8 mouse cellular contexts compared by ENCODE assay signal in the genomic region with DNA sequence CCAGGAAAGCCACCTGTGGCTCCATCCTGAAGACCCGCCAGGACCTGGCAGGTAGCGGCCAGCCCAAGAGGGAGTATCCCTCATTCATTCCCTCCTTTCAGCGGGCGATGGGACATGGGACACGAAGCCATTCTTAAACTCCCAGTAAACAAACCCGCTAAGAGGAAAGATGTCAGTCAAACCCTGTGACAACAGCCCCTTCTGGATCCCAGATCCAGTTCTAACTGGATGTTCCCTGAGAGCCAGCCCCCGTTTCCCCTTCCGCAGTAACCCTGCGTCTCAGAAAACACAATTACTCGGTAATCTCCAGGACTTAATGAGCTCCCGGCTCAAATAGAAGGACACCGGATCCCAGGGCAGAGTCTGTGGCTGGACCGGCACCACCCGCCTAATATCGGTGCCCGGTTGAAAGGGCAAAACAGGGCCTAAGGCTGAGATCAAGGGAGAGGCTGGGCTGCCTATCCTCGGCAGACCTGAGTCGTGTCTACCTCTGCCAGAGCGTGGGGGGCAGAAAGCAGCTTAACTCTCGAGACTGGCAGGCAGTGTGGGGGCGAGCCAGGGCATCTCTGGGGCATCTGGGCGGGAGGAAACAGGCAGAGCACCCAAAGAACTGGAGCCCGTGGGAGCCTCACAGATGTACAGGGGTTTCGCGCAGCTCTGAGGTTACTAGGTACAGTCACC. TPM values are rescaled to one million over a fixed set of nuclear protein-coding genes. Genes with fewer than 3 reads are reported as not detected.
DNase-seq lines count a peak whose midpoint lies in the region; ATAC-seq and TF ChIP-seq lines count a peak whose summit lies in the region.

No protein-coding gene starts in this region.

- 2% methylated on average over 25 of the region's 25 CpGs for WGBS in embryonic facial prominence, embryonic 11.5 days
- WGBS in heart, postnatal 0 days: 6% methylated on average over 25 of the region's 25 CpGs
- 2% methylated on average over 25 of the region's 25 CpGs for WGBS in midbrain, embryonic 12.5 days
- WGBS in thymus, adult 2 months: 4% methylated on average over 25 of the region's 25 CpGs

- no peaks in the 10 kb centered on the region for H3K9me3 ChIP-seq in embryonic facial prominence, embryonic 11.5 days (replicated peaks; ENCODE audit: control insufficient read depth, low read length)
- no peaks in the 10 kb centered on the region for H3K9me3 ChIP-seq in heart, postnatal 0 days (replicated peaks; ENCODE audit: control insufficient read depth, low read length)
- H3K9me3 ChIP-seq in midbrain, embryonic 12.5 days: no peaks in the 10 kb centered on the region

- peak overlapping the region; percentile 92 for H3K4me2 ChIP-seq in embryonic facial prominence, embryonic 11.5 days (ENCODE audit: low read depth, low read length)
- H3K4me2 ChIP-seq in heart, postnatal 0 days (ENCODE audit: low read depth, low read length): peak overlapping the region; percentile 90
- peak overlapping the region; percentile 76 for H3K4me2 ChIP-seq in midbrain, embryonic 12.5 days (replicated peaks)

- peak; percentile 29 for DNase-seq in left cerebral cortex, adult 11 months (ENCODE audit: low spot score)
- DNase-seq in left cerebral cortex, postnatal 4 days: no peak
- DNase-seq in embryonic facial prominence, embryonic 11.5 days (ENCODE audit: low spot score): peak; percentile 56
- peak; percentile 37 for DNase-seq in heart, postnatal 0 days (ENCODE audit: low spot score)
- DNase-seq in left cerebral cortex, postnatal 25 days (ENCODE audit: low spot score in 2 of 2): peak; percentile 22 to 59
- no peak for DNase-seq in thymus, adult 2 months
- DNase-seq in urinary bladder, postnatal 25 days (ENCODE audit: low spot score): no peak

- no peaks in the 10 kb centered on the region for H3K27me3 ChIP-seq in embryonic facial prominence, embryonic 11.5 days (ENCODE audit: control insufficient read depth, insufficient read depth, low read length)
- no peaks in the 10 kb centered on the region for H3K27me3 ChIP-seq in heart, postnatal 0 days (ENCODE audit: control insufficient read depth, insufficient read depth, low read length)
- peaks cover 15% of the 10 kb centered on the region for H3K27me3 ChIP-seq in midbrain, embryonic 12.5 days
- H3K27me3 ChIP-seq in thymus, adult 2 months (ENCODE audit: control insufficient read depth, insufficient read depth, low read length): no peaks in the 10 kb centered on the region

- no peak for ATAC-seq in embryonic facial prominence, embryonic 11.5 days (replicated peaks; ENCODE audit: insufficient number of reproducible peaks, low FRiP score, low TSS enrichment, low read depth)
- peak; percentile 22 for ATAC-seq in heart, postnatal 0 days (ENCODE audit: insufficient read depth, low read depth)
- 0 out of 2 replicates have a peak, but pooled peaks have one; percentile 11 for ATAC-seq in midbrain, embryonic 12.5 days (ENCODE audit: low FRiP score, low read depth)

- H3K27ac ChIP-seq in embryonic facial prominence, embryonic 11.5 days (replicated peaks; ENCODE audit: low read depth, low read length): no peak overlapping the region
- peak overlapping the region; percentile 77 for H3K27ac ChIP-seq in heart, postnatal 0 days (ENCODE audit: low read depth)
- H3K27ac ChIP-seq in midbrain, embryonic 12.5 days (replicated peaks): no peak overlapping the region
- H3K27ac ChIP-seq in thymus, adult 2 months (ENCODE audit: control insufficient read depth, insufficient read depth, low read length): no peak overlapping the region

- intact Hi-C loops in left cerebral cortex, postnatal 4 days (cut with DNase I): loop anchor here (10.0 kb wide), 1 partner anchor 55 kb away; no protein-coding TSS in a partner anchor
- intact Hi-C loops in left cerebral cortex, postnatal 25 days (cut with DNase I): no loop called here

- TF ChIP-seq POLR2A in thymus, adult 2 months (IDR thresholded peaks at IDR 0.05; ENCODE audit: control insufficient read depth, extremely low read depth, insufficient read depth, low read length, poor library complexity): no peak

- TF ChIP-seq CTCF in heart, postnatal 0 days (IDR thresholded peaks at IDR 0.05; ENCODE audit: low read depth): no peak
- TF ChIP-seq CTCF in thymus, adult 2 months (IDR thresholded peaks at IDR 0.05; ENCODE audit: borderline replicate concordance, control insufficient read depth, extremely low read depth, insufficient read depth, low read length, poor library complexity): no peak

- H3K9ac ChIP-seq in embryonic facial prominence, embryonic 11.5 days (replicated peaks; ENCODE audit: low read length): peak overlapping the region; percentile 66
- peak overlapping the region; percentile 68 for H3K9ac ChIP-seq in heart, postnatal 0 days (replicated peaks; ENCODE audit: low read depth, low read length)
- peak overlapping the region; percentile 56 for H3K9ac ChIP-seq in midbrain, embryonic 12.5 days (replicated peaks)

- no peaks in the 10 kb centered on the region for H3K4me1 ChIP-seq in embryonic facial prominence, embryonic 11.5 days (ENCODE audit: control insufficient read depth, insufficient read depth, low read length)
- H3K4me1 ChIP-seq in heart, postnatal 0 days (ENCODE audit: control insufficient read depth, insufficient read depth): peaks cover 24% of the 10 kb centered on the region
- peaks cover 36% of the 10 kb centered on the region for H3K4me1 ChIP-seq in midbrain, embryonic 12.5 days
- H3K4me1 ChIP-seq in thymus, adult 2 months (replicated peaks; ENCODE audit: control insufficient read depth, insufficient read depth, low read length): peaks cover 26% of the 10 kb centered on the region

- no peak for TF ChIP-seq EP300 in heart, postnatal 0 days (IDR thresholded peaks at IDR 0.05; ENCODE audit: low read depth)

- H3K4me3 ChIP-seq in embryonic facial prominence, embryonic 11.5 days (ENCODE audit: low read depth, low read length): peak overlapping the region; percentile 69
- H3K4me3 ChIP-seq in heart, postnatal 0 days (ENCODE audit: low read depth, low read length): peak overlapping the region; percentile 85
- peak overlapping the region; percentile 59 for H3K4me3 ChIP-seq in midbrain, embryonic 12.5 days
- H3K4me3 ChIP-seq in thymus, adult 2 months (ENCODE audit: control insufficient read depth, insufficient read depth, low read length): peak overlapping the region; percentile 80

- H3K36me3 ChIP-seq in embryonic facial prominence, embryonic 11.5 days (replicated peaks; ENCODE audit: control insufficient read depth, insufficient read depth, low read depth, low read length): no peaks in the 10 kb centered on the region
- no peaks in the 10 kb centered on the region for H3K36me3 ChIP-seq in heart, postnatal 0 days (replicated peaks; ENCODE audit: control insufficient read depth, insufficient read depth, low read length)
- H3K36me3 ChIP-seq in midbrain, embryonic 12.5 days: no peaks in the 10 kb centered on the region
- no peaks in the 10 kb centered on the region for H3K36me3 ChIP-seq in thymus, adult 2 months (ENCODE audit: control insufficient read depth, insufficient read depth, low read length)

RNA-seq across cellular contexts. Expression of a gene that starts 0.9 kb away (rescaled TPM):
- 10 to 100 TPM; 56.2 to 56.7 TPM for total RNA-seq in left cerebral cortex, postnatal 4 days (2021)
- 22.7 and 26.4 TPM in 2 replicates for polyA plus RNA-seq in embryonic facial prominence, embryonic 11.5 days (2014; fragmentation: Nextera tagmentation; extraction: Ambion mirVana)
- total RNA-seq in heart, postnatal 0 days (2014; rRNA removed; ENCODE audit: low replicate concordance): 79.8 and 84.2 TPM in 2 replicates
- 53.7 and 58.2 TPM in 2 replicates for polyA plus RNA-seq in heart, postnatal 0 days (2015; fragmentation: Nextera tagmentation; extraction: Ambion mirVana)
- 10 to 100 TPM; 24.6 to 28.9 TPM for total RNA-seq in left cerebral cortex, postnatal 25 days (2021)
- 27.8 and 30.2 TPM in 2 replicates for polyA plus RNA-seq in midbrain, embryonic 12.5 days (2016; fragmentation: Nextera tagmentation; extraction: Ambion mirVana)
- 75.3 and 80.7 TPM in 2 replicates for polyA plus RNA-seq in thymus, adult 2 months (2012; rRNA removed)

RNA-seq across cellular contexts. Expression of a gene that starts 49.1 kb away (rescaled TPM):
- total RNA-seq in left cerebral cortex, postnatal 4 days (2021): under 1 TPM; 0.48 to 0.52 TPM
- polyA plus RNA-seq in embryonic facial prominence, embryonic 11.5 days (2014; fragmentation: Nextera tagmentation; extraction: Ambion mirVana): not detected in 2 replicates
- not detected in 2 replicates for total RNA-seq in heart, postnatal 0 days (2014; rRNA removed; ENCODE audit: low replicate concordance)
- polyA plus RNA-seq in heart, postnatal 0 days (2015; fragmentation: Nextera tagmentation; extraction: Ambion mirVana): 0.32 and 0.78 TPM in 2 replicates
- total RNA-seq in left cerebral cortex, postnatal 25 days (2021): under 1 TPM in 1 of 2 experiments, not detected in 1; 0.46 TPM
- polyA plus RNA-seq in midbrain, embryonic 12.5 days (2016; fragmentation: Nextera tagmentation; extraction: Ambion mirVana): 0.43 and 0.68 TPM in 2 replicates
- 0.18 TPM in 1 of 2 replicates, not detected in the other for polyA plus RNA-seq in thymus, adult 2 months (2012; rRNA removed)

RNA-seq across cellular contexts. Expression of a gene that starts 50.0 kb away (rescaled TPM):
- total RNA-seq in left cerebral cortex, postnatal 4 days (2021): 100 to 1,000 TPM; 849 to 918 TPM
- polyA plus RNA-seq in embryonic facial prominence, embryonic 11.5 days (2014; fragmentation: Nextera tagmentation; extraction: Ambion mirVana): 1,016 and 1,055 TPM in 2 replicates
- total RNA-seq in heart, postnatal 0 days (2014; rRNA removed; ENCODE audit: low replicate concordance): 889 and 1,003 TPM in 2 replicates
- polyA plus RNA-seq in heart, postnatal 0 days (2015; fragmentation: Nextera tagmentation; extraction: Ambion mirVana): 742 and 892 TPM in 2 replicates
- 100 to 1,000 TPM; 810 to 811 TPM for total RNA-seq in left cerebral cortex, postnatal 25 days (2021)
- polyA plus RNA-seq in midbrain, embryonic 12.5 days (2016; fragmentation: Nextera tagmentation; extraction: Ambion mirVana): 1,111 and 1,158 TPM in 2 replicates
- polyA plus RNA-seq in thymus, adult 2 months (2012; rRNA removed): 585 and 598 TPM in 2 replicates

Comparison
In these comparisons a context has a peak if more than half of its experiments do, and no peak if none do; other contexts are left out.
1. DNase-seq: peak in left cerebral cortex, adult 11 months (single experiment), embryonic facial prominence, embryonic 11.5 days (single experiment), heart, postnatal 0 days (single experiment) and left cerebral cortex, postnatal 25 days (2 of 2); none in left cerebral cortex, postnatal 4 days (single experiment), thymus, adult 2 months (single experiment) and urinary bladder, postnatal 25 days (single experiment).
2. Peak in every context shown above with its lines, with median percentiles within 50 percentile points of each other: H3K4me2 ChIP-seq, H3K4me3 ChIP-seq and H3K9ac ChIP-seq.